Mouse (Mus musculus) c-Kit-negative CD71-positive TER-119-positive erythroid progenitor cells, embryonic 14.5 days (primary cell): ENCODE measurements around the gene Tead4.
"Not testable (repeated sequence)": the region's sequence is repeated elsewhere in the genome, so short reads cannot be mapped to it uniquely, and the experiment has no call there.

Source experiments
- DNase-seq: peaks from one replicate; pipeline ENCODE4 v3.0.0-alpha.2; 2013; ENCODE audit warnings: low read depth, low spot score

The Tead4 gene

GRCm38 (mm10) chr6:128237102-128237763 lies 63.4 kb downstream of the Tead4 start:
- no peak for DNase-seq

- DNase-seq = no peak
Measured at GRCm38 (mm10) chr6:128236581-128236980, 64.0 kb downstream of the Tead4 start.

GRCm38 (mm10) chr6:128234206-128234605 lies 66.4 kb downstream of the Tead4 start:
- DNase-seq = no peak

GRCm38 (mm10) chr6:128232216-128232615 lies 68.4 kb downstream of the Tead4 start:
- DNase-seq = no peak

GRCm38 (mm10) chr6:128231741-128232140 lies 68.9 kb downstream of the Tead4 start:
- DNase-seq = no peak

GRCm38 (mm10) chr6:128227438-128228017 lies 73.1 kb downstream of the Tead4 start:
- DNase-seq = no peak

- DNase-seq = no peak
Measured at GRCm38 (mm10) chr6:128226941-128227340, 73.7 kb downstream of the Tead4 start.

- no peak for DNase-seq
Measured at GRCm38 (mm10) chr6:128225846-128226176, 74.8 kb downstream of the Tead4 start.

GRCm38 (mm10) chr6:128225009-128225845 lies 75.4 kb downstream of the Tead4 start:
- no peak for DNase-seq

GRCm38 (mm10) chr6:128223159-128223558 lies 77.5 kb downstream of the Tead4 start:
- no peak for DNase-seq

GRCm38 (mm10) chr6:128215004-128215403 lies 85.6 kb downstream of the Tead4 start:
- not testable (repeated sequence) for DNase-seq

GRCm38 (mm10) chr6:128209199-128209598 lies 91.4 kb downstream of the Tead4 start:
- not testable (repeated sequence) for DNase-seq

- DNase-seq = no peak
Measured at GRCm38 (mm10) chr6:128208491-128209170, 92.0 kb downstream of the Tead4 start.

GRCm38 (mm10) chr6:128203557-128203956 lies 97.1 kb downstream of the Tead4 start:
- no peak for DNase-seq

- DNase-seq = peak; percentile 13
Measured at GRCm38 (mm10) chr6:128200847-128201640, 99.6 kb downstream of the Tead4 start.

- peak; percentile 69 for DNase-seq
Measured at GRCm38 (mm10) chr6:128200116-128200846, 100.3 kb downstream of the Tead4 start.

- DNase-seq = no peak
Measured at GRCm38 (mm10) chr6:128183521-128183920, 117.1 kb downstream of the Tead4 start.

- no peak for DNase-seq
Measured at GRCm38 (mm10) chr6:128181176-128181575, 119.4 kb downstream of the Tead4 start.

GRCm38 (mm10) chr6:128179651-128180050 lies 121.0 kb downstream of the Tead4 start:
- no peak for DNase-seq

GRCm38 (mm10) chr6:128179247-128179646 lies 121.4 kb downstream of the Tead4 start:
- DNase-seq = no peak

GRCm38 (mm10) chr6:128178681-128179080 lies 121.9 kb downstream of the Tead4 start:
- no peak for DNase-seq
